Mouse (Mus musculus) urinary bladder, postnatal 14 days (tissue): ENCODE measurements at regions not wholly inside any gene's neighbourhood (a gene's known extent, or its start where the extent isn't known, plus 50 kb on each side); places are given as distances from the start of the nearest gene placed in this dataset.

ENCODE experiments used
- DNase-seq: peaks from one replicate; pipeline ENCODE4 v3.0.0; 2021; ENCODE audit warnings: low spot score

GRCm38 (mm10) chr1:13941351-13941750 lies 2151.8 kb downstream of the 4930444P10Rik start:
- DNase-seq, result no peak

GRCm38 (mm10) chr1:13938344-13938743 lies 2154.8 kb downstream of the 4930444P10Rik start:
- no peak for DNase-seq

GRCm38 (mm10) chr1:13935938-13936491 lies 2157.1 kb downstream of the 4930444P10Rik start:
- no peak for DNase-seq

GRCm38 (mm10) chr1:13928679-13929078 lies 2164.4 kb downstream of the 4930444P10Rik start:
- no peak for DNase-seq

- no peak for DNase-seq
These were observed 2165.2 kb downstream of the 4930444P10Rik start for GRCm38 (mm10) chr1:13927964-13928363.

GRCm38 (mm10) chr1:13925994-13926393 lies 2167.1 kb downstream of the 4930444P10Rik start:
- DNase-seq, result no peak

- DNase-seq, result no peak
These were observed 2177.9 kb downstream of the 4930444P10Rik start for GRCm38 (mm10) chr1:13915216-13915615.

- DNase-seq, result no peak
These were observed 2214.0 kb downstream of the 4930444P10Rik start for GRCm38 (mm10) chr1:13879126-13879525.

GRCm38 (mm10) chr1:13873925-13874324 lies 2219.2 kb downstream of the 4930444P10Rik start:
- no peak for DNase-seq

- no peak for DNase-seq
These were observed 2220.6 kb downstream of the 4930444P10Rik start for GRCm38 (mm10) chr1:13872536-13872935.

- no peak for DNase-seq
These were observed 2222.4 kb downstream of the 4930444P10Rik start for GRCm38 (mm10) chr1:13870631-13871286.

GRCm38 (mm10) chr1:13865713-13866112 lies 2227.4 kb downstream of the 4930444P10Rik start:
- DNase-seq, result no peak

- no peak for DNase-seq
These were observed 2229.4 kb downstream of the 4930444P10Rik start for GRCm38 (mm10) chr1:13863712-13864111.

- no peak for DNase-seq
These were observed 2232.0 kb downstream of the 4930444P10Rik start for GRCm38 (mm10) chr1:13861070-13861511.

GRCm38 (mm10) chr1:13860469-13860868 lies 2232.7 kb downstream of the 4930444P10Rik start:
- no peak for DNase-seq

- no peak for DNase-seq
These were observed 2233.4 kb downstream of the 4930444P10Rik start for GRCm38 (mm10) chr1:13859723-13860122.

- DNase-seq, result no peak
These were observed 2234.6 kb downstream of the 4930444P10Rik start for GRCm38 (mm10) chr1:13858371-13859018.

GRCm38 (mm10) chr1:13856998-13857397 lies 2236.1 kb downstream of the 4930444P10Rik start:
- DNase-seq, result no peak

- DNase-seq, result no peak
These were observed 2242.0 kb downstream of the 4930444P10Rik start for GRCm38 (mm10) chr1:13851144-13851543.

- peak; percentile 74 for DNase-seq
These were observed 2244.1 kb downstream of the 4930444P10Rik start for GRCm38 (mm10) chr1:13849071-13849470.

- no peak for DNase-seq
These were observed 2246.7 kb downstream of the 4930444P10Rik start for GRCm38 (mm10) chr1:13846336-13846865.

GRCm38 (mm10) chr1:13840309-13840622 lies 2252.9 kb downstream of the 4930444P10Rik start:
- no peak for DNase-seq
